Comparison of ENCODE assay signal across 12 mouse cellular contexts in the genomic region with DNA sequence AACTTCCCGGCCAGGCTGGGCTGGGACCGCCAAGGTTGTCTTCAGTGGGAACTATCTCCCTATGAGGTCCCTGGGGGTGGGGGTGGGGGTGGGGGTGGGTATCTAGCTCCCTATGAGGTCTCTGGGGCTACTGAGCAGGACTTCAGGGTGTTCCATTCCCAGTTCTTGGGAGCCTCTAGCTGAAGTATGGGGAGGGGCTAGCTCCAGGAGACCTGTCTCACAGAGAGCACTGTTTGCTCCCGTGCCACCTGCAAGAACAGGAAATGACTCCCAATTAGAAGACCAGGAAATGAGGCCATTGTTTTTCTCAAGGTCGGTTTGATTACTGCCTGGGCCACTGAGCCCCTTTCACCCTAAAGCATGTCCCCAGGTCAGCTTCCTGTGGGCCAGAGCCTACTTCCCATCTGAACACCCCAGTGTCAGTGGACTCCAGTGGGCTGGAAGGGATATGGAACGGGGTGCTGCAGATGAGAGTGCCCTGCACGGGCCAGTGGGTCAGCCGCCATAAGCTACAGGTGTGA. TPM values are rescaled to one million over a fixed set of nuclear protein-coding genes. Genes with fewer than 3 reads are reported as not detected.
DNase-seq lines count a peak whose midpoint lies in the region; ATAC-seq and TF ChIP-seq lines count a peak whose summit lies in the region.
"Had no signal": no experiment of that assay in that cellular context is flagged by ENCODE, and none has a peak within 500 bp of the region (broad histone marks: within the 10 kb centered on the region; RNA-seq: fewer than 3 reads in every experiment).

No protein-coding gene starts in this region.

- no peaks in the 10 kb centered on the region for H3K27me3 ChIP-seq in cerebellum, adult 2 months (ENCODE audit: control insufficient read depth, insufficient read depth, low read length)
- H3K27me3 ChIP-seq in kidney, adult 2 months (replicated peaks; ENCODE audit: control insufficient read depth, insufficient read depth, low read length) = no peaks in the 10 kb centered on the region
- H3K27me3 ChIP-seq in lung, embryonic 16.5 days (ENCODE audit: control insufficient read depth, insufficient read depth, low read depth, low read length) = no peaks in the 10 kb centered on the region

- 61% methylated on average over 7 of the region's 7 CpGs for WGBS in cerebellum, adult 2 months
- WGBS in kidney, adult 2 months = 38% methylated on average over 7 of the region's 7 CpGs
- 34% methylated on average over 7 of the region's 7 CpGs for WGBS in lung, embryonic 16.5 days

- H3K27ac ChIP-seq in cerebellum, adult 2 months (ENCODE audit: insufficient read depth, low read length) = peak overlapping the region; percentile 22; the same call in 1 of the 2 replicates
- peak overlapping the region; percentile 2 for H3K27ac ChIP-seq in kidney, adult 2 months (ENCODE audit: insufficient read depth, low read depth, low read length)
- peak overlapping the region; percentile 51 for H3K27ac ChIP-seq in lung, embryonic 16.5 days (ENCODE audit: low read length)
- H3K27ac ChIP-seq: hindbrain, embryonic 13.5 days had no signal

- no peak overlapping the region for H3K4me2 ChIP-seq in lung, embryonic 16.5 days (ENCODE audit: low read depth, low read length)
- H3K4me2 ChIP-seq: hindbrain, embryonic 13.5 days had no signal

- no peaks in the 10 kb centered on the region for H3K9me3 ChIP-seq in lung, embryonic 16.5 days (ENCODE audit: control insufficient read depth, low read length)
- H3K9me3 ChIP-seq: hindbrain, embryonic 13.5 days had no signal

- TF ChIP-seq POLR2A in cerebellum, adult 2 months (IDR thresholded peaks at IDR 0.05; ENCODE audit: borderline replicate concordance, insufficient read depth, low read length) = no peak
- TF ChIP-seq POLR2A in kidney, adult 2 months (IDR thresholded peaks at IDR 0.05; ENCODE audit: low read depth, low read length) = no peak

- no peak for DNase-seq in cerebellum, adult 2 months
- DNase-seq in cerebellum, adult 11-12 months = no peak
- no peak for DNase-seq in kidney, adult 2 months
- DNase-seq in kidney, postnatal 36 days = no peak
- DNase-seq in lung, adult 18-20 months = no peak
- peak; percentile 10 for DNase-seq in naive thymus-derived CD4-positive, alpha-beta T cell, adult 2 months (ENCODE audit: low read depth)
- no peak for DNase-seq in adrenal gland, postnatal 10 days
- DNase-seq: lung, postnatal 14 days; right cerebral cortex, postnatal 14 days; thymus, postnatal 36 days had no signal

- no peak for TF ChIP-seq CTCF in cerebellum, adult 2 months (IDR thresholded peaks at IDR 0.05; ENCODE audit: borderline replicate concordance, insufficient read depth, low read depth, low read length)
- TF ChIP-seq CTCF in kidney, adult 2 months (conservative IDR thresholded peaks at IDR 0.05; ENCODE audit: insufficient read depth, insufficient read length, low read depth, low read length) = no peak

- no peak overlapping the region for H3K4me3 ChIP-seq in cerebellum, adult 2 months (replicated peaks; ENCODE audit: insufficient read depth, low read depth, low read length)
- no peak overlapping the region for H3K4me3 ChIP-seq in kidney, adult 2 months (ENCODE audit: insufficient read depth, low read depth, low read length)
- H3K4me3 ChIP-seq in lung, embryonic 16.5 days (ENCODE audit: low read length) = no peak overlapping the region
- H3K4me3 ChIP-seq: hindbrain, embryonic 13.5 days had no signal

- H3K9ac ChIP-seq in lung, embryonic 16.5 days (ENCODE audit: low read length) = no peak overlapping the region
- H3K9ac ChIP-seq: hindbrain, embryonic 13.5 days had no signal

- no peaks in the 10 kb centered on the region for H3K36me3 ChIP-seq in kidney, adult 2 months (ENCODE audit: control insufficient read depth, insufficient read depth, low read length)
- H3K36me3 ChIP-seq in lung, embryonic 16.5 days (ENCODE audit: control insufficient read depth, insufficient read depth, low read length) = no peaks in the 10 kb centered on the region
- H3K36me3 ChIP-seq: hindbrain, embryonic 13.5 days had no signal

- H3K4me1 ChIP-seq in cerebellum, adult 2 months (ENCODE audit: control insufficient read depth, insufficient read depth, low read length) = peaks cover 56% of the 10 kb centered on the region
- H3K4me1 ChIP-seq in kidney, adult 2 months (ENCODE audit: control insufficient read depth, insufficient read depth, low read length) = no peaks in the 10 kb centered on the region
- peaks cover 34% of the 10 kb centered on the region for H3K4me1 ChIP-seq in lung, embryonic 16.5 days (replicated peaks; ENCODE audit: control insufficient read depth, insufficient read depth, low read length)

- ATAC-seq in lung, embryonic 16.5 days (ENCODE audit: low read depth) = peak; percentile 55

RNA-seq across cellular contexts. Expression of gene Abtb1, which starts 29.8 kb away (rescaled TPM):
- polyA plus RNA-seq in cerebellum, adult 2 months (2012; rRNA removed) = 116 TPM in 2 replicates
- 52.8 and 67.8 TPM in 2 replicates for polyA plus RNA-seq in kidney, adult 2 months (2012; rRNA removed)
- 49.5 and 50.4 TPM in 2 replicates for polyA plus RNA-seq in lung, embryonic 16.5 days (2015; fragmentation: Nextera tagmentation; extraction: Ambion mirVana)
- 10 to 100 TPM; 21.9 to 30.5 TPM for total RNA-seq in adrenal gland, postnatal 10 days (2021)
